Mouse (Mus musculus): ENCODE measurements around the gene Chst5. TPM values are rescaled to one million over a fixed set of nuclear protein-coding genes. Genes with fewer than 3 reads are reported as not detected.
A peak's percentile ranks its signal among the peaks of the same experiment; 100 is the strongest.

The Chst5 gene
- not detected in 2 replicates for polyA plus RNA-seq (2012; ENCODE audit: insufficient read depth, insufficient read length, missing spikeins)

DNA sequence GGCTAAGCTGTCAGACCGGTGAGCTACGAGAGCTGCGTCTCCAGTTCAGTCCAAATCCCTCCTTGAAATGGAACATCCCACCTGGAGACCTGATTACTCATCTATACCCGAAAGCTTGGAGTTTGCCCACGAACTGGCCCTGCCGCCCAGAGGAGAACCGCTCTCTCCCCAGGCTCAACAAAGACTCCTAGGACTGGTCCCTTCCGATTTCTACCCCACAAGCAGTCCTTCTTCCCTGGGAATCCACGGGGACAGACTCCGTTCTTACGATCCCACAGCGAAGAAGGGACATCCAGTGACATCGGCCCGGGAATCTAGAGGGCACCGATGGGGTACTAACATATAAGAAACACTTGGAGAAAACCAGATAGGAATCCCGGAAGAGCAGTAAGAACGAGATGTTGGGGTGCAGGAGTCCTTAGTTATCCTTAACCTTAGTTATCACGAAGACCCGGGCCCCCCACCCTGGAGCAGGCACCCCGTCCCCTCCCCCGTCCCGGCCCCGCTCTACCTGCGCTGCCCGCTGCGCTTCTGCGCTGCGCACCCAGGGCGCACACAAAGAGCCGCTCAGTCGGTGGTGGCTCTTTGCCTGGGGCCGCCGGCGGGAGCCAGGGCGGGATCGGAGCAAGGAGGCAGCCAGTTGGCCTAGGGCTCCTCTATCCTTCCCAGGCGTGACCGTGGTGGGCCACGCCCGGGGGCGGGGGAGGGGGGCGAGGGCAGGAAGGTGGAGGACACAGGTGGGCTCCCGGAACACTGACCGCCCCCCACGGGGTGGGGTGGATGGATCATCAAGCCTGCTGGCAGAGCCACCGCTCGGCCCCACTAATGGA lies at the start of gene Chst5:
TSS of gene Chst5 (minus strand) at position 827 of the 830 bp plus-strand sequence.
- no peak within 1 kb of the TSS for H3K27ac ChIP-seq (replicated peaks; ENCODE audit: low read depth, low read length)
- H3K4me3 ChIP-seq (ENCODE audit: insufficient read depth, low read depth, low read length), result no peak within 1 kb of the TSS
- no peaks in the 10 kb centered on the region; the same call in 1 of the 2 replicates for H3K4me1 ChIP-seq (ENCODE audit: control insufficient read depth, insufficient read depth, insufficient read length, low read length)

DNA sequence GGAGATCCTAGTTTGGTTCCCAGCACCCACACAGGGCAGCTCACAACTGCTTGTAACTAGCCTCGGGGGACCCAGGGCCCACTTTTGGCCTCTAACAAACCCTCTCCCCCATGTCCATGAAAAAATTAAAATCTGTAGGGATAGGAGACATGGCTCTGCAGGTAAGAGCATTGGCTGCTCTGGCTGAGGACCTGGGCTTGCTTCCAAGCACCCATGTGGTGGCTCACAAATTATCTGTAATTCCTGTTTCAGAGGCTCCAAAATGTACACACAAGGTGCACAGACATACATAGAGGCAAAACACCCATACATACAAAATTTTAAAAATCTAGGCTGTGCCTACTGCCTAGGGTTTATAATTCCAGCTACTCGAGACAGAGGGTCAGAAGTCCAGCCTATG lies 47.0 kb upstream of the Chst5 start:
- H3K4me3 ChIP-seq (ENCODE audit: insufficient read depth, low read depth, low read length), result no peak overlapping the region
- no peaks in the 10 kb centered on the region for H3K4me1 ChIP-seq (ENCODE audit: control insufficient read depth, insufficient read depth, insufficient read length, low read length)
- no peak overlapping the region for H3K27ac ChIP-seq (replicated peaks; ENCODE audit: low read depth, low read length)

- no peak overlapping the region for H3K27ac ChIP-seq (replicated peaks; ENCODE audit: low read depth, low read length)
- no peaks in the 10 kb centered on the region for H3K4me1 ChIP-seq (ENCODE audit: control insufficient read depth, insufficient read depth, insufficient read length, low read length)
- no peak overlapping the region for H3K4me3 ChIP-seq (ENCODE audit: insufficient read depth, low read depth, low read length)
These were observed 45.6 kb upstream of the Chst5 start for GRCm38 (mm10) chr8:111955879-111956278.

DNA sequence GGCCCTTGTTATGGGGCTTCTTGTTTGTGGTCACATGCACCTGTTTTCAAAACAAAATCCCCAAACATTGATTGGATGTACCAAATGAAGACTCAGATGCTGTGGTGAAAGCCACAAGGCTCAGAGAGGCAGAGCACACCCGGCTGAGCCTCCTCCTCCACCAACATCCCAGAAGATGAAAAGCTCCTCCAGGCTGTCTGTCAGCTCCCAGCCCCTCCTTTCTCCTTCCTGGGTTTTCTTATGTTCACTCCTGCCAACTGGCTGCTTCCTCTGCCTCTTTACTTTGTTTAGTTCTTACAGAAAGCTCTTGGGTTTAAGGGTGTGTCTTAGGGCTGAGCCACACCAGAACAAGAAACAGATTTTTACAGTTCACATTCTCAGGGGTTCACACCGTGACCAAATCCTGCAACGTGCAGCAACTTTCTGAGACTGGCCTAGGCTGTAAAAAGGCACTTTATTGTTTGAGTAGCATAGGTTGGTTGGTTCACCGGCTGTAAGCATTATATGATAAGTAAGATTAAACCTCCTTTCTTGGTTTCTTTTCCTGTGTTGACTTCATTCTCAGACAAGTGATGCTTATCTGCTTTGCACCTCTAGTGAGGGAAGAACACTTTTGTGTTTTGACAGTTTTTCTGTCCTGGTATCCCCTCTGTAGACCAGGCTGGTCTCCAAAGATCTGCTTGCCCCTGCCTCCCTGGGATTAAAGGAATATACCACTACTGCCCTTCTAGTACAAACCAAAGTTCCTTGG lies 44.8 kb upstream of the Chst5 start:
- Histone ChIP-seq H3K4me3 (ENCODE audit: insufficient read depth, low read depth, low read length) (no peak overlapping the region), H3K4me1 (ENCODE audit: control insufficient read depth, insufficient read depth, insufficient read length, low read length) (no peaks in the 10 kb centered on the region), H3K27ac (replicated peaks; ENCODE audit: low read depth, low read length) (no peak overlapping the region)

DNA sequence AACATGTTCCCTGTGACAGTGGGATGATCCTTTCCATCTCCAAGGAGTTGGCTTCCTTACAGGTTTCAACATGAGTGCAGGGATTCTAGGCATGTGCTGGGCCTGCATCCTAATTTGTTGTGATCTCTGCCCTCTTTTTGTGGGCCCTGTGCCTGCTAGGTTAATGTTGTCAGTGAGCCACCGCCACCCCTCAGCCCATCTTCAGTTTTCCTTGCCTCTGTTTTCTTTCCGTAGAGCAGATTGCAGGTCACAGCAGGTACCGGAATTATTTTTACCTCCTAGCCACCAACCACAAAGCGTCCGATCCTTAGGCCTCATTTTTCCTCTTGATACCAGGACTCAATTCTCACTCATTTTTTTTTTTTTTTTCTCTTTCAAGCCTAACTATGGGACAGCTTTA lies 41.7 kb upstream of the Chst5 start:
- H3K4me3 ChIP-seq (ENCODE audit: insufficient read depth, low read depth, low read length), result no peak overlapping the region
- no peaks in the 10 kb centered on the region for H3K4me1 ChIP-seq (ENCODE audit: control insufficient read depth, insufficient read depth, insufficient read length, low read length)
- no peak overlapping the region for H3K27ac ChIP-seq (replicated peaks; ENCODE audit: low read depth, low read length)

- no peak overlapping the region for H3K4me3 ChIP-seq (ENCODE audit: insufficient read depth, low read depth, low read length)
- no peaks in the 10 kb centered on the region for H3K4me1 ChIP-seq (ENCODE audit: control insufficient read depth, insufficient read depth, insufficient read length, low read length)
- no peak overlapping the region for H3K27ac ChIP-seq (replicated peaks; ENCODE audit: low read depth, low read length)
These were observed 41.1 kb upstream of the Chst5 start for GRCm38 (mm10) chr8:111951317-111951716.

GRCm38 (mm10) chr8:111950846-111951245 lies 40.6 kb upstream of the Chst5 start:
- H3K27ac ChIP-seq (replicated peaks; ENCODE audit: low read depth, low read length), result no peak overlapping the region
- no peak overlapping the region for H3K4me3 ChIP-seq (ENCODE audit: insufficient read depth, low read depth, low read length)
- H3K4me1 ChIP-seq (ENCODE audit: control insufficient read depth, insufficient read depth, insufficient read length, low read length), result no peaks in the 10 kb centered on the region

DNA sequence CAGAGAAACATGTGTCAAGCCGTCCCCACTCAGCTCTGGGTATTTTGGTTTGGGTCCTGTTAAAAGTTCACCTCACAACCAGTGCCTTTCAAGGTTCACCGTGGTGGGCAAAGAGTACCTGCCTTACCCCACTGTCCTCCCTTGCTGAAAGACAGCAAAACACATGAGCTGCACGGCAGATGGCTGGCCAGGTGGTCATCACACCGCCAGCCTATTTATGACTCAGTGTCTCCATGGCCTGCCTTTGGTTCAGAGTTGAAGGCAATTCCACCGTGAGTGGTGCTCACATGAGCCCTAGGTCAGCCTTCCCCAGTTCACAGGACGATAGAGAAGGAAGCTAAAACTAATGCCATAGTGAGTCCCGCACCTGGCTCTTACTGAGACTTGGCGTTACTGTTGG lies 37.7 kb upstream of the Chst5 start:
- Histone ChIP-seq H3K27ac (replicated peaks; ENCODE audit: low read depth, low read length) (no peak overlapping the region), H3K4me3 (ENCODE audit: insufficient read depth, low read depth, low read length) (no peak overlapping the region), H3K4me1 (ENCODE audit: control insufficient read depth, insufficient read depth, insufficient read length, low read length) (no peaks in the 10 kb centered on the region)

- H3K4me1 ChIP-seq (ENCODE audit: control insufficient read depth, insufficient read depth, insufficient read length, low read length), result no peaks in the 10 kb centered on the region
- H3K27ac ChIP-seq (replicated peaks; ENCODE audit: low read depth, low read length), result no peak overlapping the region
- H3K4me3 ChIP-seq (ENCODE audit: insufficient read depth, low read depth, low read length), result no peak overlapping the region
These were observed 36.9 kb upstream of the Chst5 start for GRCm38 (mm10) chr8:111947144-111947543.

- Histone ChIP-seq H3K4me3 (ENCODE audit: insufficient read depth, low read depth, low read length) (no peak overlapping the region), H3K27ac (replicated peaks; ENCODE audit: low read depth, low read length) (no peak overlapping the region), H3K4me1 (ENCODE audit: control insufficient read depth, insufficient read depth, insufficient read length, low read length) (0 out of 2 replicates have a peak, but pooled peaks cover 6% of the 10 kb centered on the region)
These were observed 33.3 kb upstream of the Chst5 start for GRCm38 (mm10) chr8:111943544-111943943.

DNA sequence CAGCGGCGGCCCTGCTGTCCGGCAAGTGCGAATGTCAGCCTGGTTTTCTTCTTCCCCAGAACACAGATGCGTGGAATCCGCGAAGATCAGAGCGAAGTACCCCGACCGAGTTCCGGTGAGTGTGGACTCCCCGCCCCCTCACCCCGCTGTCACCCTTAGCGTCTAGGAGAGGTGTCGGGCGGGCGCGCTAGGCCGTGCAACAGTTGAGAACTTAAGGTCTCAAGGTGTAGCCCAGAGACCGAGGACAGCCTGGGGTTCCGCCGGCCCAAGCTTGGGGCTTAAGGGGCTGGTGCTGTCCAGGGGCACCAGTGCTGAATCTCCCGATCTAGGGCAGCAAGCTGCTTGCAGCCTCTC lies 30.8 kb upstream of the Chst5 start:
- Histone ChIP-seq H3K4me3 (ENCODE audit: insufficient read depth, low read depth, low read length) (peak overlapping the region; percentile 92), H3K4me1 (ENCODE audit: control insufficient read depth, insufficient read depth, insufficient read length, low read length) (0 out of 2 replicates have a peak, but pooled peaks cover 6% of the 10 kb centered on the region), H3K27ac (replicated peaks; ENCODE audit: low read depth, low read length) (peak overlapping the region; percentile 43)

DNA sequence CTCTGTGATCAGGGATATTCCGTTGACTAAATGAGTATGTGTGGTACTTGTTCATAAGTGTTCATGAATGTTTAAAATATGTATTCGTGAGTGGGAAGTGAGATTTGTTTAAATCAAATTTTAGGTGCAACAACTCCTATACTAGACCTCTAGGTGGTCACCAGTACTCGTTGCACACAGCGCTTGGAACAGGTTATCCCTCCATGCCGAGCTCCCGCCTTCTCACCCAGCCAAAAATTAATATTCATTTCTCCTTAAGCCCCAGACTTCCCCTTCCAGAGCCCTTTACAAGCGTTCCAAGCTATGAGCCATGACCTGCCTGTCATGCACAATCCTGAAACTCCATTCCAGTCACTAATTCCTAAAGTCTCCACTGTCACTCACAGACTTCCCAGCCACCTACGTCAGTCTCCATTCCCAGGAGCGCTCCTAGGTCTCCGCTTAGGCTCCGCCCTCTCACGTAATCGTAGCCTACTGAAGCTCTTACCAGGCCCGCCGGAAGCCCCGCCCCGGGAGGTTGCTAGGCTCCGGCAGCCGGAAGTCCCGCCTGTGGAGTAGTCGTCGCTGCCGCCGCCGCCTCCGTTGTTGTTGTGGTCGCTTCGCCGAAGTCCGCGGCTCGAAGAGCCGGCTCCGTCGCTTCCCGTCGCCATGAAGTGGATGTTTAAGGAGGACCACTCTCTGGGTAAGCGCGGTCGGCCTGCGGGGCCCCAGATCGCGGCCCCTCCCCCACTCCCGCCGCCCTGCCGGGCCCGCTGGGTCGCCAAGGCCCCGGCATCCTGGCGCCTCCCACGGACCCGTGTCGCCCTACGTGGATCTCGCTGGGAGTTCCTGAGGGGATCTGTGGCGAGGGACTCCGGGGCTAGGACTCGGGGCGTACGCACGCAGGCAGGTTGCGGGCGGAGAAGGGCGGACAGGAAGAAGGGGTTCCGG lies 30.2 kb upstream of the Chst5 start, which contains the start of gene Gabarapl2:
TSS of gene Gabarapl2 (plus strand) at position 533 of the 930 bp plus-strand sequence.
- Histone ChIP-seq H3K4me1 (ENCODE audit: control insufficient read depth, insufficient read depth, insufficient read length, low read length) (0 out of 2 replicates have a peak, but pooled peaks cover 6% of the 10 kb centered on the region), H3K4me3 (ENCODE audit: insufficient read depth, low read depth, low read length) (peak within 1 kb of the TSS; percentile 92), H3K27ac (replicated peaks; ENCODE audit: low read depth, low read length) (peak within 1 kb of the TSS; percentile 64)

DNA sequence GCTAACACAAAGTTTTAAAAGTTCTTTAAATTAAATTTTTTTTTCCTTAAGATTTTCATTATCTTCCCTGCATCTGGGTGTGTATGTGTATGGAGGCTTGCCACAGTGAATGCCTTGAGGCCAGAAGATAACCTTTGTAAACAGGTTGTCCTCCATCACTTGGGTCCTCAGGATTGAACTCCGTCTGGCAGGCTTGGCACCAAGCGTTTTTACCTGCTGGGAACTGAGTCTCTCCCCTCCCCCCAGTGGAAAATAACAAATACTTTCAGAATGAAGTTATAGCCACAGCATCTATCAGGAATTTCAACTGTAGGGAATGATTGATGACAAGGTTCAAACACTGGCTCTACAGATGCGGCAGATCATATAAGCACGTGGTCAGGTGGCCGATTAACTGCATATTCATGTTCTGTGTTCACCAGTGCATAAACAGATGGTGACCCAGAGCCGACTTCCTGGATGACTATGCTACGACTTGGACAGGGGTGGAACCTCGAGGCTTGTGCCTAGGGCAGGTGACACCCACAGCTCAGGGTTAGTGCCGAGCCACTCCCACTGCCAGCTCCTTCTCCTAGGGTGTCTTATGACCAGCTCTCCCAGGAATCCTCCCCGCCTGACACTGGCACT lies 29.4 kb upstream of the Chst5 start:
- Histone ChIP-seq H3K4me3 (ENCODE audit: insufficient read depth, low read depth, low read length) (peak overlapping the region; percentile 61), H3K4me1 (ENCODE audit: control insufficient read depth, insufficient read depth, insufficient read length, low read length) (0 out of 2 replicates have a peak, but pooled peaks cover 6% of the 10 kb centered on the region), H3K27ac (replicated peaks; ENCODE audit: low read depth, low read length) (0 out of 2 replicates have a peak overlapping the region, but pooled peaks have one; percentile 2)

Measured in brown adipose tissue, adult 24 weeks (tissue).